Mouse (Mus musculus) gastrocnemius, postnatal 10 days (tissue): Measurements from ENCODE around the gene Pdzk1. TPM values are rescaled to one million over a fixed set of nuclear protein-coding genes. Genes with fewer than 3 reads are reported as not detected.

Experiments used
- DNase-seq: peaks from one replicate; pipeline ENCODE4 v3.0.0; 2021; ENCODE audit warnings: mixed read lengths
- total RNA-seq, 2 experiments: library from RNA; stranded (reverse); gene quantifications; 2 replicates each; pipeline ENCODE4 v1.2.3; 2021

The Pdzk1 gene
- total RNA-seq, 2 experiments from 2014 or later: not detected

- DNase-seq: no peak
These were observed 7.3 kb downstream of the Pdzk1 start for GRCm38 (mm10) chr3:96836414-96836813.

- no peak for DNase-seq
These were observed 10.0 kb downstream of the Pdzk1 start for GRCm38 (mm10) chr3:96838996-96839645.

- DNase-seq: peak; percentile 1
These were observed 16.1 kb downstream of the Pdzk1 start for GRCm38 (mm10) chr3:96845191-96845590.

GRCm38 (mm10) chr3:96845806-96846205, 16.7 kb downstream of the Pdzk1 start:
- DNase-seq: peak; percentile 1

- DNase-seq: peak; percentile 1
These were observed 17.9 kb downstream of the Pdzk1 start for GRCm38 (mm10) chr3:96846985-96847384.

- no peak for DNase-seq
These were observed 18.6 kb downstream of the Pdzk1 start for GRCm38 (mm10) chr3:96847661-96848060.

GRCm38 (mm10) chr3:96848470-96848869, 19.4 kb downstream of the Pdzk1 start:
- no peak for DNase-seq

GRCm38 (mm10) chr3:96849168-96849727, 20.2 kb downstream of the Pdzk1 start:
- no peak for DNase-seq

- no peak for DNase-seq
These were observed 23.5 kb downstream of the Pdzk1 start for GRCm38 (mm10) chr3:96852561-96852960.

- no peak for DNase-seq
These were observed 25.3 kb downstream of the Pdzk1 start for GRCm38 (mm10) chr3:96854376-96854775.

- DNase-seq: peak; percentile 1
These were observed 26.7 kb downstream of the Pdzk1 start for GRCm38 (mm10) chr3:96855833-96856232.

- peak; percentile 1 for DNase-seq
These were observed 31.4 kb downstream of the Pdzk1 start for GRCm38 (mm10) chr3:96860498-96860897.

- DNase-seq: no peak
These were observed 38.8 kb downstream of the Pdzk1 start for GRCm38 (mm10) chr3:96867863-96868262.

GRCm38 (mm10) chr3:96868566-96868965, 39.5 kb downstream of the Pdzk1 start:
- DNase-seq: no peak

GRCm38 (mm10) chr3:96869091-96869490, 40.0 kb downstream of the Pdzk1 start:
- no peak for DNase-seq

- no peak for DNase-seq
These were observed 41.2 kb downstream of the Pdzk1 start for GRCm38 (mm10) chr3:96870270-96870669.

GRCm38 (mm10) chr3:96871070-96871469, 42.0 kb downstream of the Pdzk1 start:
- no peak for DNase-seq

GRCm38 (mm10) chr3:96872501-96872900, 43.4 kb downstream of the Pdzk1 start:
- no peak for DNase-seq

GRCm38 (mm10) chr3:96874808-96875571, 45.9 kb downstream of the Pdzk1 start:
- no peak for DNase-seq

GRCm38 (mm10) chr3:96879536-96879935, 50.5 kb downstream of the Pdzk1 start:
- DNase-seq: no peak

- DNase-seq: no peak
These were observed 51.3 kb downstream of the Pdzk1 start for GRCm38 (mm10) chr3:96880385-96880784.

GRCm38 (mm10) chr3:96881557-96881956, 52.5 kb downstream of the Pdzk1 start:
- no peak for DNase-seq

GRCm38 (mm10) chr3:96882061-96882849, 53.2 kb downstream of the Pdzk1 start:
- DNase-seq: no peak
